Mouse (Mus musculus) 3T3-L1 (cell line): Measurements from ENCODE around the gene Asic1.
A peak's percentile ranks its signal among the peaks of the same experiment; 100 is the strongest.

ENCODE experiments used
- DNase-seq: peaks from one replicate; pipeline ENCODE4 v3.0.0-alpha.2; 2015; ENCODE audit warnings: low read depth, low spot score

Gene Asic1

GRCm38 (mm10) chr15:99663964-99664599 lies 6.1 kb upstream of the Asic1 start:
- DNase-seq = no peak

GRCm38 (mm10) chr15:99664600-99665451 lies 5.3 kb upstream of the Asic1 start:
- peak; percentile 82 for DNase-seq

- DNase-seq = no peak
Measured at GRCm38 (mm10) chr15:99667544-99667943, 2.6 kb upstream of the Asic1 start.

GRCm38 (mm10) chr15:99668881-99669280 lies 1.3 kb upstream of the Asic1 start:
- peak; percentile 85 for DNase-seq

- no peak for DNase-seq
Measured at GRCm38 (mm10) chr15:99669392-99669791, 776 bp upstream of the Asic1 start.

GRCm38 (mm10) chr15:99670964-99671670 lies 949 bp downstream of the Asic1 start:
- no peak for DNase-seq

- DNase-seq = no peak
Measured at GRCm38 (mm10) chr15:99671783-99672182, 1.6 kb downstream of the Asic1 start.

- no peak for DNase-seq
Measured at GRCm38 (mm10) chr15:99674866-99675265, 4.7 kb downstream of the Asic1 start.

GRCm38 (mm10) chr15:99677089-99677488 lies 6.9 kb downstream of the Asic1 start:
- DNase-seq = no peak

- peak; percentile 56 for DNase-seq
Measured at GRCm38 (mm10) chr15:99678063-99678800, 8.1 kb downstream of the Asic1 start.

GRCm38 (mm10) chr15:99679008-99679407 lies 8.8 kb downstream of the Asic1 start:
- no peak for DNase-seq

- DNase-seq = peak; percentile 38
Measured at GRCm38 (mm10) chr15:99682880-99683279, 12.7 kb downstream of the Asic1 start.

GRCm38 (mm10) chr15:99684156-99684555 lies 14.0 kb downstream of the Asic1 start:
- no peak for DNase-seq

- DNase-seq = peak; percentile 88
Measured at GRCm38 (mm10) chr15:99688712-99689111, 18.5 kb downstream of the Asic1 start.

GRCm38 (mm10) chr15:99690924-99691323 lies 20.8 kb downstream of the Asic1 start:
- no peak for DNase-seq

GRCm38 (mm10) chr15:99691976-99692375 lies 21.8 kb downstream of the Asic1 start:
- no peak for DNase-seq

- no peak for DNase-seq
Measured at GRCm38 (mm10) chr15:99697309-99697708, 27.1 kb downstream of the Asic1 start.

GRCm38 (mm10) chr15:99698533-99699085 lies 28.4 kb downstream of the Asic1 start:
- DNase-seq = no peak

GRCm38 (mm10) chr15:99699715-99700114 lies 29.5 kb downstream of the Asic1 start:
- DNase-seq = no peak

GRCm38 (mm10) chr15:99700219-99701106 lies 30.3 kb downstream of the Asic1 start:
- DNase-seq = no peak
